Mouse (Mus musculus): ENCODE data around the gene Arhgap21. TPM values are rescaled to one million over a fixed set of nuclear protein-coding genes. Genes with fewer than 3 reads are reported as not detected.

The Arhgap21 gene
- 19.4 and 33.4 TPM in 2 replicates for polyA plus RNA-seq (2012; rRNA removed)

- peak; percentile 76 for DNase-seq
- TF ChIP-seq POLR2A (IDR thresholded peaks at IDR 0.05; ENCODE audit: borderline replicate concordance, extremely low read depth, low read depth, low read length), result 0 out of 2 replicates have a peak, but pooled peaks have one; percentile 2
- no peak for TF ChIP-seq CTCF (IDR thresholded peaks at IDR 0.05; ENCODE audit: insufficient read depth, low read length)
- peak within 1 kb of the TSS; percentile 86 for H3K4me3 ChIP-seq (replicated peaks; ENCODE audit: extremely low read depth, low read depth, low read length)
- under 1% methylated on average over 76 of the region's 102 CpGs for WGBS
- H3K4me1 ChIP-seq (ENCODE audit: control insufficient read depth, insufficient read depth, low read length), result peaks cover 4% of the 10 kb centered on the region; the same call in 1 of the 2 replicates
Measured at GRCm38 (mm10) chr2:20968441-20969200, at the start of gene Arhgap21. Arhgap21 (minus strand) TSS chr2:20968881.

GRCm38 (mm10) chr2:21016589-21016988, 47.9 kb upstream of the Arhgap21 start:
- Histone ChIP-seq H3K4me1 (ENCODE audit: control insufficient read depth, insufficient read depth, low read length) (peaks cover 2% of the 10 kb centered on the region; the same call in 1 of the 2 replicates), H3K4me3 (replicated peaks; ENCODE audit: extremely low read depth, low read depth, low read length) (no peak overlapping the region)
- no peak for TF ChIP-seq CTCF (IDR thresholded peaks at IDR 0.05; ENCODE audit: insufficient read depth, low read length)
- no peak for TF ChIP-seq POLR2A (IDR thresholded peaks at IDR 0.05; ENCODE audit: borderline replicate concordance, extremely low read depth, low read depth, low read length)
- 52% methylated on average over 7 of the region's 7 CpGs for WGBS
- DNase-seq, result no peak

- no peak for DNase-seq
- 73% methylated on average over 11 of the region's 11 CpGs for WGBS
- peaks cover 2% of the 10 kb centered on the region; the same call in 1 of the 2 replicates for H3K4me1 ChIP-seq (ENCODE audit: control insufficient read depth, insufficient read depth, low read length)
- TF ChIP-seq POLR2A (IDR thresholded peaks at IDR 0.05; ENCODE audit: borderline replicate concordance, extremely low read depth, low read depth, low read length) (no peak), CTCF (IDR thresholded peaks at IDR 0.05; ENCODE audit: insufficient read depth, low read length) (no peak)
- no peak overlapping the region for H3K4me3 ChIP-seq (replicated peaks; ENCODE audit: extremely low read depth, low read depth, low read length)
Measured at GRCm38 (mm10) chr2:21010806-21011397, 42.2 kb upstream of the Arhgap21 start.

GRCm38 (mm10) chr2:21010219-21010618, 41.5 kb upstream of the Arhgap21 start:
- Histone ChIP-seq H3K4me3 (replicated peaks; ENCODE audit: extremely low read depth, low read depth, low read length) (no peak overlapping the region), H3K4me1 (ENCODE audit: control insufficient read depth, insufficient read depth, low read length) (peaks cover 2% of the 10 kb centered on the region; the same call in 1 of the 2 replicates)
- no peak for TF ChIP-seq POLR2A (IDR thresholded peaks at IDR 0.05; ENCODE audit: borderline replicate concordance, extremely low read depth, low read depth, low read length)
- no peak for TF ChIP-seq CTCF (IDR thresholded peaks at IDR 0.05; ENCODE audit: insufficient read depth, low read length)
- no peak for DNase-seq
- WGBS, result 72% methylated on average over 9 of the region's 9 CpGs

- H3K4me3 ChIP-seq (replicated peaks; ENCODE audit: extremely low read depth, low read depth, low read length), result no peak overlapping the region
- H3K4me1 ChIP-seq (ENCODE audit: control insufficient read depth, insufficient read depth, low read length), result peaks cover 2% of the 10 kb centered on the region; the same call in 1 of the 2 replicates
- 31% methylated on average over 16 of the region's 16 CpGs for WGBS
- no peak for DNase-seq
- TF ChIP-seq CTCF (IDR thresholded peaks at IDR 0.05; ENCODE audit: insufficient read depth, low read length) (no peak), POLR2A (IDR thresholded peaks at IDR 0.05; ENCODE audit: borderline replicate concordance, extremely low read depth, low read depth, low read length) (no peak)
Measured at GRCm38 (mm10) chr2:21009258-21010140, 40.8 kb upstream of the Arhgap21 start.

- Histone ChIP-seq H3K4me3 (replicated peaks; ENCODE audit: extremely low read depth, low read depth, low read length) (no peak overlapping the region), H3K4me1 (ENCODE audit: control insufficient read depth, insufficient read depth, low read length) (no peaks in the 10 kb centered on the region)
- TF ChIP-seq CTCF (IDR thresholded peaks at IDR 0.05; ENCODE audit: insufficient read depth, low read length), result no peak
- no peak for TF ChIP-seq POLR2A (IDR thresholded peaks at IDR 0.05; ENCODE audit: borderline replicate concordance, extremely low read depth, low read depth, low read length)
- no peak for DNase-seq
- 71% methylated on average over 8 of the region's 8 CpGs for WGBS
Measured at GRCm38 (mm10) chr2:21002538-21002937, 33.9 kb upstream of the Arhgap21 start.

GRCm38 (mm10) chr2:21001156-21001555, 32.5 kb upstream of the Arhgap21 start:
- no peak for DNase-seq
- Histone ChIP-seq H3K4me1 (ENCODE audit: control insufficient read depth, insufficient read depth, low read length) (no peaks in the 10 kb centered on the region), H3K4me3 (replicated peaks; ENCODE audit: extremely low read depth, low read depth, low read length) (no peak overlapping the region)
- 64% methylated on average over 5 of the region's 5 CpGs for WGBS
- no peak for TF ChIP-seq CTCF (IDR thresholded peaks at IDR 0.05; ENCODE audit: insufficient read depth, low read length)
- no peak for TF ChIP-seq POLR2A (IDR thresholded peaks at IDR 0.05; ENCODE audit: borderline replicate concordance, extremely low read depth, low read depth, low read length)

GRCm38 (mm10) chr2:20995547-20995946, 26.9 kb upstream of the Arhgap21 start:
- H3K4me1 ChIP-seq (ENCODE audit: control insufficient read depth, insufficient read depth, low read length), result no peaks in the 10 kb centered on the region
- H3K4me3 ChIP-seq (replicated peaks; ENCODE audit: extremely low read depth, low read depth, low read length), result no peak overlapping the region
- no peak for DNase-seq
- 78% methylated on average over 2 of the region's 2 CpGs for WGBS
- TF ChIP-seq POLR2A (IDR thresholded peaks at IDR 0.05; ENCODE audit: borderline replicate concordance, extremely low read depth, low read depth, low read length), result no peak

- WGBS, result 97% methylated on average over 2 of the region's 2 CpGs
- Histone ChIP-seq H3K4me1 (ENCODE audit: control insufficient read depth, insufficient read depth, low read length) (no peaks in the 10 kb centered on the region; the same call in 1 of the 2 replicates), H3K4me3 (replicated peaks; ENCODE audit: extremely low read depth, low read depth, low read length) (no peak overlapping the region)
- no peak for DNase-seq
- TF ChIP-seq CTCF (IDR thresholded peaks at IDR 0.05; ENCODE audit: insufficient read depth, low read length), result no peak
- TF ChIP-seq POLR2A (IDR thresholded peaks at IDR 0.05; ENCODE audit: borderline replicate concordance, extremely low read depth, low read depth, low read length), result no peak
Measured at GRCm38 (mm10) chr2:20991508-20991907, 22.8 kb upstream of the Arhgap21 start.

Measured in lung, adult 2 months (tissue).